Mouse (Mus musculus): ENCODE data around the gene Cirbp. TPM values are rescaled to one million over a fixed set of nuclear protein-coding genes. Genes with fewer than 3 reads are reported as not detected.

The Cirbp gene
- polyA plus RNA-seq, 2 experiments from 2014 or later, result 124 to 272 TPM

DNA sequence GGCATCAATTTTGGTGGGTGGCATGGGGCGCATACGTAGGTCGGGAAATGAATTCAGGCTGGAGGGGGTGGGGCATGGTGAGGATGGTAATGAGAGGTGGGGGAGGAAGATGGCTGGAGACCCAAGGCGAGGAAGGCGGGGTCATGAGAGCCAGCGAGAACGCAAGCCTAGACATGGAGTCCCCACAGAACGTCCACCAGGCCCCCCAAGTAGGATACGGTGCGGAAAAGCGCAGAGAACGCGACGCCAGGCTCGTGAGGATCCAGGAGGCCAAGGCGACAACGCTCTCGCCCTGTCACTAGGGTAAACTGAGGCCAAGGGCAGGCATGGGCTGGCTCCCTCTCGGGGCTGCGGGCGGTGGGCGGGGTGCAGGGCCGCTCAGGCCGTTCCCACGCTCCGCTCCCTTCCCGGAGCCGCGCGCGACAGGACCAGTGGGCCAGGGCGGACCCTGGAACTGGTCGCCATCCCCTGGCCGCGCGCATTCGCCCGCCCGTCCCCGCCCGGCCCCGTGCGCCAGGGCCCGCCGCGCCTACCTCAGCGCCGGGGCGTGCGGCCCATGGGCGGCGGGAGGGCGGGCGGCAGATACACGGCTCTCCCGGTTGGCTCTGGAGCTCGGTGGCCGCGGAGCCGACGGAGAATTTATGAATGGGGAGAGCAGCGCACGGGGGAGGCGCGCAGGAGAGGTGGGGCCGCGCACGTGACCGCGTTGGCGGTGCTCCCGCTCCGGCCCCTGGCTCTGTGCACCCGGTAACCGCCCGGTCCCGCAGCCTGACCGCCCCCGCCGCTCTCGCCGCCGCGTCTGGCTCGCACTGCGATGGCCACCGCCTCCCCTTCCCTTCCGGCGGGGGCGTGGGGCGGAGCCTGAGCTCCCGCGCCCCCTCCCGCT, 27.0 kb upstream of the Cirbp start, which contains the start of gene Atp5d:
Gene Atp5d, plus strand, starts transcription at position 80 of the 886 bp plus-strand sequence.
- peak; percentile 4 for ATAC-seq

DNA sequence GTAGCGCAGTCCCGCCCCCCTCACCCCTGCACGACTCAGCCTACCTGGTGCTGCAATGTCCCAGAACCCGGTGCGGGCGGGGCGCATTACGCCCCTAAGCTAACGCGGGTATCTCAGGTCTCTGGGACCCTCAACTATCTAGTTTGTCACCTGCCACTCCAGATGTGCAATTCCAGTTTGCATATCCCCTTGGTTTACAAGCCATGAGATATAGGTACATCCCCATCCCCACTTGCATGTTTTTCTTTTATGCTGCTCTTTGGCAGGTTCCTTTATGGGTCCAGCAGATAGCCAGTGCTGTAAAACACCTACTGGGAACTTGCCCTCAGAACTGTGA, 26.4 kb upstream of the Cirbp start:
- no peak for ATAC-seq

DNA sequence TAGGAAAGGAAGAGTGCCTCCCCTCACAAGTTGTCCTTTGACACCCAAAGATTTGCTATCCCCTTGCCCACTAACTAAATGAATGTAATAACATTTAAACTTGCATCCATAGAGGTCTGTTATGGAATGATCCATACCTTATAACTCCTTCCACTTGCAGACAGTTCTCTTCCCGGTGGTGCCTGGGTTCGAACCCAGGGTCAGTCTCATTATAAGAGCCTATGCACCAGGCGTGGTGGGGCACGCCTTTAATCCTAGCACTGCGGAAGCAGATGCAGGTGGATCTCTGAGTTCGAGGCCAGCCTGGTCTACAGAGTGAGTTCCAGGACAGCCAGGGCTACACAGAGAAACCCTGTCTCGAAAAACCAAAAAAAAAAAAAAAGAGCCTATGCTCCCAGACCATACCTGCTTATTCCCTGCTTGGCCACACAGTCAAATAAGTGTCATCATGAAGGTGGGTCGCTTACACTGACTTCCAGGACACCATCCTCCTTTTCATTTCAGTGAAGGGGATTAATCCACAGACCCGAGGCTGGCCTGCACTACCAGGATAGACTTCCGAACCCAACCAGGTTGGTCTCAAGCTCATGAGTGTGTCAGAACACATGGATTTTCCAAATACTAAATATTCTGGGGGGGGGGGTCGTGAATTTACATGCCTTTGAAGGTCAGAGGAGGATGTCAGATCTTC, 25.7 kb upstream of the Cirbp start:
- no peak for ATAC-seq

GRCm38 (mm10) chr10:80140666-80141035, 25.1 kb upstream of the Cirbp start, which contains the start of gene Cbarp:
Gene Cbarp (minus strand): TSS chr10:80140835.
- ATAC-seq, result no peak

DNA sequence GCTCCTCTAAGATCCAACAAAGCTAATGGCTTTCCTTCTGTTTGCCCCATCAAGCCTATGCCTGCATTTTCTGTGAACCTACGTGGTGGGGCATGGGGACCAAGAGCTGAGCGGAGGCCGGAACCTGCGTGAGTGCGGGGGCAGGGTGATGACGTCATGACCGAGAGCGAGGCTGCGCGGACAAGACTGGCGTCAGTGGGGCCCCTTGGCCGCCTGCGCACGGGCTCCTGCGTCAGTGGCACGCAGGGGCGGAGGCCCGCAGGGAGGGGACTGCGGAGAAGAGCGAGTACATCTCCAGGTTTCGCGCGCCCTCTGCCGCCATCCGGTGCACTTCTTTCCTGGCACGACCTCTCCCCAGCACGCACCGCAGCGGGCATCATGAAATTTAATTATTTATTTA, 24.5 kb upstream of the Cirbp start:
- peak; percentile 79 for ATAC-seq

DNA sequence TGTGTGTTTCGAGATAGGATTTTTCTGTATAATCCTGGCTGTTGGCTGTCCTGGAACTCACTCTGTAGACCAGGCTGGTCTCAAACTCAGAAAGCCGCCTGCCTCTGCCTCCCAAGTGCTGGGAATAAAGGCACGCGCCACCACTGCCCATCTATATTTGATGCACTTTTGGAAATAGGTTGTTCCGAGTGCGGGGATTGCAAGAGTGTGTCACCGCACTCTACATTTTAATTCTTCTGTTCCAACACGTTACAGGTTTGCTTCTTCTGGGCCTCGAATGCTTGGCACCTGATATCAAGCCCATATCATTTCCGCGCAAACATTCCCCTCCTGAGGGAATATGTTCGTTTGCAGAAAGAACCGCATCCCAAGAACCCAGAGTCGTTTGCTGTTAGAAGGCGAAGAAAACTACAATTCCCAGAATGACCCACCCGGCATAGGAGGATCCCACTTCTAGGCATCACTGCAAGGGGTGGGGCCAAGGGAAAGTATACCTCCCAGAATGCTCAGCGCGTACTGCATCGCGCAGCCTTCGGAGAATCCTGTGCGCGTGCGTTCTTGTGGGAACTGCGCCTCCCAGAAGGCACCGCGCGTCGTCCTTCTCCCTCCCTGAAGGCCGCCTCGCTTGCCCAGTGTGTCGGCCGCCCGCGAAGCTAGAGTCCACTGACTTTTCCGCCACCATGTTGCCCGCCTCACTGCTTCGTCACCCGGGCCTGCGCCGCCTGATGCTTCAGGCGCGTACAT, 23.8 kb upstream of the Cirbp start:
- ATAC-seq, result peak; percentile 64

- ATAC-seq, result no peak
Observed at GRCm38 (mm10) chr10:80142530-80142925, 23.3 kb upstream of the Cirbp start.

GRCm38 (mm10) chr10:80143664-80144063, 22.1 kb upstream of the Cirbp start:
- no peak for ATAC-seq

- no peak for ATAC-seq
Observed at GRCm38 (mm10) chr10:80144159-80144558, 21.6 kb upstream of the Cirbp start.

GRCm38 (mm10) chr10:80144864-80145838, 20.6 kb upstream of the Cirbp start:
- no peak for ATAC-seq

- no peak for ATAC-seq
Observed at GRCm38 (mm10) chr10:80145896-80146295, 19.9 kb upstream of the Cirbp start.

DNA sequence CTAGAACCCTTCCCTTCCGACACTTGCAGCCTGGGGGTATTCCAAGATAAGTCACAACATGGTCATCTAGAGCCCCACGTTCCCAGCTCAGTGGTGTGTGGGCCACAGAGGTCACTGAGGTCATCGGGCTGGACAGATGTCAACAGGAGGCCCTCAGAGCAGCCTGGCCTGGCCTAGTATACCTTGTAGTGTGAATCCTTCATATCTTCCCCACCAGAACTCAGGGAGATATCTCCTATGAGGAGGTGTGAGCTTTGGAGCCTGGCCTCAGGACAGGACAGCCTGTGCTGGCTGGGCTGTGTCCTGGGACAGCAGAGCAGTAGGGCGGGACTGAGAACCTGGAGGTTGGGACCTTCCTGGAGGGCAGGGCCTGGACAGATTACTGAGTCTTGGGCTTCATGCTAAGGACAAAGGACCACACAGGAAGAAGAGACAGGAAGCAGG, 19.2 kb upstream of the Cirbp start:
- no peak for ATAC-seq

GRCm38 (mm10) chr10:80147146-80147718, 18.6 kb upstream of the Cirbp start:
- ATAC-seq, result no peak

- no peak for ATAC-seq
Observed at GRCm38 (mm10) chr10:80147719-80148601, 17.8 kb upstream of the Cirbp start, which contains the start of gene Midn. Gene Midn (plus strand): TSS chr10:80148272.

- peak; percentile 37 for ATAC-seq
Observed at GRCm38 (mm10) chr10:80148610-80149290, 17.0 kb upstream of the Cirbp start.

DNA sequence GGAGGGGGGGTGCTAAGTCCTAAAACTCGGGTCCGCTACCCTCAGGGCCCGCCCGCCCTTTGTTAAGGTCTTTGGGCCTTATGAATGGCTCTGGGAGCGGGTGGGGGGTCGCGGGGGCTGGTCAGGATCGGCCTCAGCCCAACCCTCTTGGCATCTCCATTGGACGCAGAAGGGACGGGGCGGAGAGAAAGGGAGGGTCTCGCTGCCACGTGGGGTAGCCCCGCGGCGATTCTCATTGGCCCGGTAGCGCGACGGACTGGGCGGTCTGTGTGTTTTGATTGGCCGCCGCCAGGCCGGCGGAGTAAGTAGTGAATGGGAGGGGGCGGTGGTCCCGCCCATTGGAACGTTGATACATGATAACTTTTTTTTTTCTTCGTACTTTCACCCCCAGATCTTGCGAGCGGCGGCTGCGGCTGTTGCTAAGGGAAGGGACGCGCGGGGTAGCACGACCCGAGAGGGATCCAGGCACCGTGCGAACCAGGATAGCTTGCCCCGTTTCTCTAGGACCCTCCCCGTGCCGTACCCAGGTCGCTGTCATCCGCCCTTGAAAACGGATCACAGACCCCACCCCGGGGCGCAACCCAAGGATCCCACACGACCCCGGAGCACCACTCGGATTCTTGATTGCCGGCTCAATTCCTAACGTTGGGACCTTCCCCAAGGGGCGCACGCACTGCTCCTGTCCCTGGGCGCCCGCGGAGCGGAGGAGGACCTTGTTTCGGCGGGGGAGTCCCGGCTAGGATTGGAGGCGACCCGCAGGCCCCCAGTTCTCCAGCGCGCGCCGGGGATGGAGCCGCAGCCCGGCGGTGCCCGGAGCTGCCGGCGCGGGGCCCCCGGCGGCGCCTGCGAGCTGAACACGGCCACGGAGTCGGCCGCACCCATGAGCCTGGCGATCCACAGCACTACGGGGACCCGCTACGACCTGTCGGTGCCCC, 16.2 kb upstream of the Cirbp start:
- peak; percentile 83 for ATAC-seq

DNA sequence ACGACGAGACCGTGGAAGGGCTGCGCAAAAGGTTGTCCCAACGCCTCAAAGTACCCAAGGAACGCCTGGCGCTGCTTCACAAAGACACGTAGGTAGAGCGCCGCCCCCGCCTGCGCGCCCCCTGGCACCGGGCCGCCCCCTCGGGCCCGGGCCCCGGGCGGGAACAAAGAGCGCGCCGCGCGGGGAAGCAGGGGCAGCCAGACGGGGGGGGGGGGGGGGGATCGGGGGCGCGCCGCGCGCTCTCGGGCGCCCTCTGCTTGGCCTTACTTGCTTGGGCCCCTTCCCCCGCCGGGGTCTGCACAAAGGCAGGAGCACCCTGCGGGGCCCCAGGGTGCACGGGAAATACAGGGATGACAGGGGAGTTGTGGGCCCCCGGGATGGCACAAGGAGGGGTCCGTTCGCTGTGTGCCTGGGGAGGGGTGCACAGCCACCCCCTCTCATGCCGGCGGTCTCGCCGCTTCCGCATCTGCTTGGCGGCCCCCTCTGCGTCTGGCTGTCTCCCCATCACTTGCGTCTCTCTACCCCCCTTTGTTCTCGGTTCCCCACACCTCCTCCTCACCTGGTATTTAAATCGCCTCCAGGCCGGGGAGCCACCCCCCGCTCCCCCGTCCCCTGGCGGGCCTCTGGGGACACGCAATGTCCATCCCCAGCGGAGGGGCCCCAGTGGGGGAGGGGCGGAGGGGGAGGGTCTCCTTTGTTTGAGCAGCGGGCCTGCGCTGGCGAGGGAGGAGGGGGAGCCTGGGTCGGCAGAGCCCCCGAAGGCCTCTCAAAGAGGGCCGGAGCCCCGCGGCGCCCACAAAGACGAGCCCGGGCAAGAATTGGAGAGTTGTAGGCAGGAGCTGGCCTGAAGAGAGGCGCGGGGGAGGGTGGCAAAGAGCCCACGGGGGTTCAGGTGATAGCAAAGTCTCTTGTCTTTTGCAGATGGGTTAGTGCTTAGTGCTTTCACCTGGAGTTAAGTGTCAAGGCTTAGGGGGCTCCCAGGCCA, 15.3 kb upstream of the Cirbp start:
- peak; percentile 7 for ATAC-seq
